Mouse (Mus musculus): Measurements from ENCODE around the gene Zfp94.
A peak's percentile ranks its signal among the peaks of the same experiment; 100 is the strongest.
"Not testable (repeated sequence)": the region's sequence is repeated elsewhere in the genome, so short reads cannot be mapped to it uniquely, and the experiment has no call there.

The Zfp94 gene

GRCm38 (mm10) chr7:24278771-24279170 is 37.7 kb downstream of the Zfp94 start:
- DNase-seq (ENCODE audit: low read depth, low spot score) = not testable (repeated sequence)

GRCm38 (mm10) chr7:24274456-24274855 is 42.0 kb downstream of the Zfp94 start:
- DNase-seq (ENCODE audit: low read depth, low spot score) = no peak

- no peak for DNase-seq (ENCODE audit: low read depth, low spot score)
Observed at GRCm38 (mm10) chr7:24271191-24271590, 45.3 kb downstream of the Zfp94 start.

GRCm38 (mm10) chr7:24270288-24270672 is 46.2 kb downstream of the Zfp94 start, which contains the start of gene Zfp93:
Gene Zfp93, plus strand, starts transcription at chr7:24270420.
- DNase-seq (ENCODE audit: low read depth, low spot score) = peak; percentile 70

- DNase-seq (ENCODE audit: low read depth, low spot score) = no peak
Observed at GRCm38 (mm10) chr7:24269667-24270287, 46.7 kb downstream of the Zfp94 start.

- DNase-seq (ENCODE audit: low read depth, low spot score) = no peak
Observed at GRCm38 (mm10) chr7:24269256-24269655, 47.2 kb downstream of the Zfp94 start.

GRCm38 (mm10) chr7:24268176-24269155 is 48.0 kb downstream of the Zfp94 start:
- DNase-seq (ENCODE audit: low read depth, low spot score) = no peak

GRCm38 (mm10) chr7:24260000-24260312 is 56.5 kb downstream of the Zfp94 start:
- DNase-seq (ENCODE audit: low read depth, low spot score) = no peak

- no peak for DNase-seq (ENCODE audit: low read depth, low spot score)
Observed at GRCm38 (mm10) chr7:24259306-24259999, 57.0 kb downstream of the Zfp94 start.

GRCm38 (mm10) chr7:24254633-24255474 is 61.6 kb downstream of the Zfp94 start, which contains the start of gene Zfp108:
Gene Zfp108, plus strand, starts transcription at chr7:24254794.
- peak; percentile 73 for DNase-seq (ENCODE audit: low read depth, low spot score)

- DNase-seq (ENCODE audit: low read depth, low spot score) = no peak
Observed at GRCm38 (mm10) chr7:24253779-24254615, 62.5 kb downstream of the Zfp94 start.

All from CD4-positive, CD25-positive, alpha-beta regulatory T cell, adult 2 months (primary cell).